Mouse (Mus musculus): ENCODE measurements around the gene Arhgap32. TPM values are rescaled to one million over a fixed set of nuclear protein-coding genes. Genes with fewer than 3 reads are reported as not detected.

Gene Arhgap32
- polyA plus RNA-seq, 1 experiment from 2014 or later: 8.7 TPM

GRCm38 (mm10) chr9:32295061-32295800, 179.3 kb downstream of the Arhgap32 start:
- Histone ChIP-seq H3K27ac (no peak overlapping the region), H3K4me3 (replicated peaks) (no peak overlapping the region), H3K4me1 (replicated peaks) (peaks cover 8% of the 10 kb centered on the region), H3K9ac (replicated peaks) (no peak overlapping the region), H3K27me3 (no peaks in the 10 kb centered on the region), H3K9me3 (no peaks in the 10 kb centered on the region), H3K36me3 (no peaks in the 10 kb centered on the region), H3K4me2 (replicated peaks) (no peak overlapping the region)
- 81% methylated on average over 9 of the region's 9 CpGs for WGBS
- ATAC-seq: no peak

GRCm38 (mm10) chr9:32302501-32303150, 186.7 kb downstream of the Arhgap32 start:
- ATAC-seq: peak; percentile 88
- no peaks in the 10 kb centered on the region for H3K36me3 ChIP-seq
- H3K27me3 ChIP-seq: peaks cover 3% of the 10 kb centered on the region; the same call in 1 of the 2 replicates
- no peak overlapping the region for H3K4me2 ChIP-seq (replicated peaks)
- no peak overlapping the region for H3K27ac ChIP-seq
- no peak overlapping the region for H3K4me3 ChIP-seq (replicated peaks)
- WGBS: 50% methylated on average over 13 of the region's 13 CpGs
- H3K9ac ChIP-seq (replicated peaks): no peak overlapping the region
- peaks cover 13% of the 10 kb centered on the region for H3K4me1 ChIP-seq (replicated peaks)
- H3K9me3 ChIP-seq: no peaks in the 10 kb centered on the region

DNA sequence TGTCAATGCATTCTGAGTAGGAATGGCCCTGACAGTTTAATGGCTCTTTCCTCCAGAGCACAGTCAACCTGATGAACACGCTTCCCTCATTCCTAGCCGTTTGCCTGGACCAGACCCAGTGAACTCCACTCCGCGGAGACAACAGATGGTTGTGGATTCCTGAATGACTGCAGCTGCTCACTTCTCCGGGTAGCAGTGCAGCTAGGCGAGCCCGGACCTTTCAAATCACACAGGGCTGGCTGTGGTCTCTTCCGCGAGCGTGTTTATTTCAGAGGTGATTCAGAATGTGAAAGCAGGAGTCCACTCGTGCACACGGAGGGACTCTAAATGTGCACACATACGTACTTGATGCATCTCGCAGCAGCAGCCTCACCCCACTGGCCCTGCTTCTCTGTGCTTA, 195.8 kb downstream of the Arhgap32 start:
- no peaks in the 10 kb centered on the region for H3K27me3 ChIP-seq
- WGBS: 54% methylated on average over 14 of the region's 14 CpGs
- no peak overlapping the region for H3K4me3 ChIP-seq (replicated peaks)
- ATAC-seq: 0 out of 2 replicates have a peak, but pooled peaks have one; percentile 30
- H3K9me3 ChIP-seq: no peaks in the 10 kb centered on the region
- H3K36me3 ChIP-seq: no peaks in the 10 kb centered on the region
- H3K27ac ChIP-seq: no peak overlapping the region
- no peak overlapping the region; the same call in 1 of the 2 replicates for H3K4me2 ChIP-seq (replicated peaks)
- no peak overlapping the region for H3K9ac ChIP-seq (replicated peaks)
- H3K4me1 ChIP-seq (replicated peaks): peaks cover 12% of the 10 kb centered on the region; the same call in 1 of the 2 replicates

GRCm38 (mm10) chr9:32312208-32312607, 196.3 kb downstream of the Arhgap32 start:
- H3K27me3 ChIP-seq: no peaks in the 10 kb centered on the region
- no peak overlapping the region; the same call in 1 of the 2 replicates for H3K4me2 ChIP-seq (replicated peaks)
- no peak for ATAC-seq
- H3K27ac ChIP-seq: no peak overlapping the region
- no peak overlapping the region for H3K4me3 ChIP-seq (replicated peaks)
- no peaks in the 10 kb centered on the region for H3K36me3 ChIP-seq
- no peak overlapping the region for H3K9ac ChIP-seq (replicated peaks)
- H3K9me3 ChIP-seq: no peaks in the 10 kb centered on the region
- WGBS: 73% methylated on average over 4 of the region's 4 CpGs
- H3K4me1 ChIP-seq (replicated peaks): peaks cover 12% of the 10 kb centered on the region; the same call in 1 of the 2 replicates

DNA sequence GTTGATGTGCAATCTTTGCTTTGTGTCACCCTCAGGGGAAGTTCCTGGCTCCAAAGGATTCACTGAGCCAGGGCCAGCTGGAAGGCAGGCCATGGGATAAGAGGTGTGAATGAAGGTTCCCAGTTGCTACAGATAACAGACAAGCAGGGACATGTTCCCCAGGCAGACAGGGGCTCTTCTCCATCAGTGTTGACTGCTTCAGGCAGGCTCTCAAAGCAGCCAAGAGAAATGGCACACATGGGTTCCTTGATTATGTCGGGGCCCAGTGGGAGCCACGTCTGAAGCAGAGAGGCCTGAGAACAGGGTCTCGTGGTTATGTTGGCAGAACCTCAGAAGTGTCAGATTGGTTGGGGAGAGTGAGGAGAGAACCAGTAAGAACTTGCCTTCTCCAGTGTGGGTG, 198.1 kb downstream of the Arhgap32 start:
- ATAC-seq: no peak
- Histone ChIP-seq H3K9ac (replicated peaks) (no peak overlapping the region), H3K36me3 (no peaks in the 10 kb centered on the region), H3K27ac (no peak overlapping the region), H3K4me2 (replicated peaks) (no peak overlapping the region), H3K9me3 (no peaks in the 10 kb centered on the region), H3K4me3 (replicated peaks) (no peak overlapping the region), H3K4me1 (replicated peaks) (peaks cover 12% of the 10 kb centered on the region; the same call in 1 of the 2 replicates), H3K27me3 (no peaks in the 10 kb centered on the region)
- WGBS: 87% methylated on average over 3 of the region's 3 CpGs

DNA sequence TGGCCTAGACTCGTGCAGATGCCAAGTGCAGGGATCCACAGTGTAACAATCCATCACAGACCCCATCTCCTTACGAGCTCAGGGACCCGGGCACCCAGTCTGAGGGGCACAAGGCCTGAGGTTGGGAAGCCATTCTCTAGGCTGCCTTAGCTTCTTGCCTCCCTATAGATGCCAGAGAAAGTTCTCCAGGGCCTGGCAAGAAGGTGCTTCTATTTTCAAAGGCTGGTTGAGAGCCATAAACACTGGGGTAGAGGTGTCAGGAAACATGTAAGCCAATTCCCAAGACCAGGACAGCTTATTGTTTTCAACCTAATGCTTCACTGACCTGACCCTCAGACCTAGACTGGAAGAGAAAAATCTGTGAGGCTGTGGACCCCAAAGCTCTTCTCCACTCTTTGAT, 200.1 kb downstream of the Arhgap32 start:
- peaks cover 17% of the 10 kb centered on the region; the same call in 1 of the 2 replicates for H3K4me1 ChIP-seq (replicated peaks)
- H3K4me2 ChIP-seq (replicated peaks): no peak overlapping the region
- no peak overlapping the region for H3K9ac ChIP-seq (replicated peaks)
- 91% methylated on average over 3 of the region's 3 CpGs for WGBS
- H3K27me3 ChIP-seq: no peaks in the 10 kb centered on the region
- no peak overlapping the region for H3K4me3 ChIP-seq (replicated peaks)
- H3K27ac ChIP-seq: no peak overlapping the region
- ATAC-seq: no peak
- no peaks in the 10 kb centered on the region for H3K9me3 ChIP-seq
- H3K36me3 ChIP-seq: no peaks in the 10 kb centered on the region

Small RNAs within 50 kb of the gene (microRNA-seq; reads per million reads assigned to microRNA genes)
- gene Gm44453: not detected

Other genes starting within 250 kb of the Arhgap32 start
- 0.13 TPM in 1 of 2 replicates, not detected in the other for gene Barx2, start 202.7 kb upstream of the Arhgap32 start, polyA plus RNA-seq (2015; fragmentation: Nextera tagmentation; extraction: Ambion mirVana)
- 0.55 and 0.86 TPM in 2 replicates for gene Kcnj5, start 228.2 kb downstream of the Arhgap32 start, polyA plus RNA-seq (2015; fragmentation: Nextera tagmentation; extraction: Ambion mirVana)